Mouse (Mus musculus): ENCODE measurements around the gene Megf11.
"Not testable (repeated sequence)": the region's sequence is repeated elsewhere in the genome, so short reads cannot be mapped to it uniquely, and the experiment has no call there.

Gene Megf11

DNA sequence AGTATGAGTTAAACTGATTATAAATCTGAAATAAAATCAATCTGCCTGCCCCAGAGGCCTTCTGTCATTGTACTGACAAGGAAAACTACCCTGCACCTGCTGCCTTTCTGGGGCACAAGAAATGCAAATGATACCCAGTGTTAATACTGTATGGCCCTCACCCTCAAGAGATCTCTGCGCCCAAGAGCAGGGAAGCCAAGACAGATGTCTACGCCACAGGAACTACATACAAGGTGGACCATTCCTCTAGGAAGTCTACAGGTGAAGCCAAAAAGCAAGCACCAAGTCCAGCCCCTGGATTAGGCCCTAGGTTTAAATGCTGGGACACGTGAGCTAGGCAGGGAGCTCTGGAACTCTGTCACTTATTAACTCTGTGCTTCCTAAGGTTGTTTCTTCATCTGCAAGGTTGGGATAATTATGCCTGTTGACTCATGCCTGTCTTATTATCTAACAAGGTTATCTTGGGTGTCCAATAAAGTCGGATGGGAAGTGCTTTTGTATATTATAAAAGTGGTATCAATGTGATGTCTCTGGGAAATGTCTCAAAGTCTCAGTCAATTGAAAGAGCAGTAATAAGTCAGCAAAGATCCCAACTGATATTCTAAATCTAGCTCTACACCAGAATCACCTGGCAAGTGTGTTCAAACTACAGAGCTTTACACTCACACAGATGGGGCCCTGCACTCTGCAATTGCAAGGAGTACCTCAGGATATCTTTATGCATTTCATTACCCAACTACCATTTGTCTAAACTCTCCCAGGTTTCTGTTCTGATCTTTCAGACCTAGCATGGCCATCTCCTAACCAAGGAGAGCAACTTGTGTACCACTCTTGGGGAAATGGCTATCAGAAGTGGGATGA, 315.3 kb downstream of the Megf11 start:
- no peak for DNase-seq (ENCODE audit: low spot score in 2 of 2)

- DNase-seq (ENCODE audit: low spot score in 2 of 2), result no peak
These were observed 316.2 kb downstream of the Megf11 start for GRCm38 (mm10) chr9:64701651-64702050.

DNA sequence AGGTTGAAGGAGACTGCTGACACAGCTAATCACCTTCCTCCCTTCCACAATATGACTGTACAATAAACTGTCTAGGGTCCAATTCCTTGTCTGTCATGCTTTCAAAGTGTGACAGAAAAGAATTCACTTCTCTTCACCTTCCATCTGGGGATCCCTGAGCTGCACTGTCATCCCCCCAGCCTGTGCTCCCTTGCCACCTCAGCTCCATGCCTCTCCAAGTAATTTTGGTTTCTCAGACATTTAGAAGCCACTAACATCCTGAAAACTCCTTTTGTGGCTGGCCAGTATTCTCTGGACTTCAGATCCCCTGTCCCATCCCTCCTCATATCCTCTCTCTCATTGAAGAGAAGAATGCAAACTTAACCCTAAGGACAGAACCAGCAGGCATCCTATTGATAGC, 317.0 kb downstream of the Megf11 start:
- no peak for DNase-seq (ENCODE audit: low spot score in 2 of 2)

DNA sequence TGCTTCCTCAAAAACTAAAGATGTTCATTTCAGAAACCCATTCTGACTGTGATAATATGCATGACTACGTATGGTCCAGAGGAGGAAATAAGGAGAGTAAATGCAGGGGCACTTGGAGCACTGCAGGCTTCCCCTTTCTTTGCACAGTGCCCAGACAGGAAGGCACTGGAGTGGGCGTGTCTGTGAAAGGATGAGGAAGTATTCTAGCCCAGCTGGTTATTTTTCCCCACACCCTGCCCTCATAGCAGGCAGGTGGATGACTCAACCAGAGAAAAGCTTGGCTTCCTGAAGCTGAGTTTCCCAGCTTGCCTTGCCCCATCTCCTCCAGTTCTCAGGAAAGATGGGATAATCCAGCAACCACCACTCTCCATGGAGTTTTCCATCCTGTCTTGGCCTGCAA, 317.5 kb downstream of the Megf11 start:
- peak in 1 of 2 experiments; percentile 8 for DNase-seq (ENCODE audit: low spot score in 2 of 2)

DNA sequence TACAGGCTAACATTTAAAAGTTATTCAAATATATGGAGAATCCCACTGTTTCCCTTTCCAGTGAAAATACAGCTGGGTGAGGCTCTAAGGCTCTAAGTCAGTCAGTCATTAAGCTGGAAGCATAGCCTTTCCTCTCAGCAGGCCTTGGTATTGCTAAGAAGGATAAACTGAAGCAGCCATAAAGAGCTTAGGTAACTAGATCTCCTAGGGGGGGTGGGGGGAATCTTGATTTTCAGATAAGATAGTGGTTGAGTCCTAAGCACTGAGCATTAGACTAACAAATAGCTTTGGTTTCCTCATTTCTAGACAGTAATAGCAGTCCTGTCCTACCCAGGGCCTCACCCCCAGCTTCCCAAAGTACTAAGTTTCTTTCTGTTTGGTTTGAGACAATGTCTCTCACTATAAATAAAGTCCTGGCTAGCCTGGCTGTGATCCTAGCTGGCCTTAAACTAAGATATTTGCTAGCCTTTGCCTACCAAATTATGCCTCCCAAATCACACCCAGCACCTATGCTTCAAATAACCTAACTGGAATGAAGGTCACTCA, 318.1 kb downstream of the Megf11 start:
- no peak for DNase-seq (ENCODE audit: low spot score in 2 of 2)

GRCm38 (mm10) chr9:64704073-64704840, 318.8 kb downstream of the Megf11 start:
- no peak for DNase-seq (ENCODE audit: low spot score in 2 of 2)

DNA sequence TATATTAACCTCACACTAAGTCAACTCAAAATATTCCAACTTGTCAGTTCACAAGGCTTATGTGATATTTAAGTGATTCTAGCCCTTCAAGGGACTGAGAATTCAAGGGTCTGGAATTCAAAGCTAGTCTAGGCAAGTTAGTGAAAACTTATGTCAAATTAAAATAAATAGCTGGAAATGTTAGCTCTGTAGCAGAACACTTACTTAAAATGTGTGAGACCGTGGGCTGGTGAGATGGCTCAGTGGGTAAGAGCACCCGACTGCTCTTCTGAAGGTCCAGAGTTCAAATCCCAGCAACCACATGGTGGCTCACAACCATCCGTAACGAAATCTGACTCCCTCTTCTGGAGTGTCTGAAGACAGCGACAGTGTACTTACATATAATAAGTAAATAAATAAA, 324.9 kb downstream of the Megf11 start:
- not testable (repeated sequence) for DNase-seq (ENCODE audit: low spot score in 2 of 2)

DNA sequence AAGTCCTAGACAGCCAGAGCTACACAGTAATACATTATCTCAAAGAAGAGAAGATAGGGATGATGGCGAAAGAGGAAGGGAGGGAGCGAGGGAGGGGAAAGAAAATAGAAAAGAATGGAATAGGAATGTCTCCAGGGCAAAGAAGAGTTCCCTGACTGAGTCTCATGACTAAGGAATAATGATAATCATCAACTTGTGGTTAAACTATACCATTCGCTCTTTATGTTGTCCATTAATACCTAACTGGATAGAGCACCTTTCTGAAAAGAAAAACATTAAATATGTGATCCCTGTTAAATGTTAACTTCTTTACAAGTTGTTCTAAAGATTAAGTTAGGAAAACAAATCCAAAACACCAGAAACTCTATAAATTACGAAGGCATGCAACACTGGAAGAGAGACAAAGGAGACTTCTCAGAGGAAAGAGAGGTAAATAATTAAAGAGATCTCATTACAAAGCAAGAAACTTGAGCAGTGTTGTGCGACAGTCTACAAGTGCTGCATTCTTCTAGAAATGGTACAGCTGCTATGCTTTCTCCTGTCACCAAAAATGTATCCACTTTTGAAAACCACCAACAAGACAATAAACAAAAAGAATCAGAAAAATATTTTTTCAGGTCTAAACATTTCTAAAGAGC, 334.2 kb downstream of the Megf11 start:
- no peak for DNase-seq (ENCODE audit: low spot score in 2 of 2)

GRCm38 (mm10) chr9:64726454-64726853, 341.0 kb downstream of the Megf11 start:
- DNase-seq (ENCODE audit: low spot score in 2 of 2), result no peak

GRCm38 (mm10) chr9:64731029-64731560, 345.7 kb downstream of the Megf11 start:
- no peak for DNase-seq (ENCODE audit: low spot score in 2 of 2)

GRCm38 (mm10) chr9:64734166-64734565, 348.7 kb downstream of the Megf11 start:
- DNase-seq (ENCODE audit: low spot score in 2 of 2), result no peak

- DNase-seq (ENCODE audit: low spot score in 2 of 2), result not testable (repeated sequence)
These were observed 349.6 kb downstream of the Megf11 start for GRCm38 (mm10) chr9:64734992-64735391.

DNA sequence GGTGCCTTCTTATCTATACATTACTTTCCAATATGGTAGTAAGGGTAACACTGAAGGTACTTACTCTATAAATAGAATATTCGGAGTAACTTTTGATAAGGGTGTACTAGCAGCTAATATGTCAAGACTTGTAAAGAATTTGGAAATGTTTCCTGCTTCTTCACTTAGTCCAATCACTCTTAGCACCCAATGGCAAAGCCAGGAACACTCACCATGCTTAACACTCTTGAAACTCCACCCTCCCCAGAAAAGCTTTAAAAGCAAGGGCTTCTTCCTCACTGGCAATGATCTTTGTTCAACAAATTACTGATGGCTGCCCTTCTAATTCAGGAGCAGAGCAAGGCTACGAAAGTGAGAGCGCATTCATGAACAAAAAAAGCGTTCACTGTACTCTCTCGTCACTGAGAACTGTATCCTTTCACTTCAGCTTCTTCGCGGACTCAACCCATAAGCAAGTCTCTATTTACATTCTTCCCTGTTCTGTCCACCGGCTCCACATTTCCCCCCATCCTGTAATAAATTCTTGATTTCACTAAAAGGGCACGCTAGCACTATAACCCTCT, 350.7 kb downstream of the Megf11 start:
- no peak for DNase-seq (ENCODE audit: low spot score in 2 of 2)

DNA sequence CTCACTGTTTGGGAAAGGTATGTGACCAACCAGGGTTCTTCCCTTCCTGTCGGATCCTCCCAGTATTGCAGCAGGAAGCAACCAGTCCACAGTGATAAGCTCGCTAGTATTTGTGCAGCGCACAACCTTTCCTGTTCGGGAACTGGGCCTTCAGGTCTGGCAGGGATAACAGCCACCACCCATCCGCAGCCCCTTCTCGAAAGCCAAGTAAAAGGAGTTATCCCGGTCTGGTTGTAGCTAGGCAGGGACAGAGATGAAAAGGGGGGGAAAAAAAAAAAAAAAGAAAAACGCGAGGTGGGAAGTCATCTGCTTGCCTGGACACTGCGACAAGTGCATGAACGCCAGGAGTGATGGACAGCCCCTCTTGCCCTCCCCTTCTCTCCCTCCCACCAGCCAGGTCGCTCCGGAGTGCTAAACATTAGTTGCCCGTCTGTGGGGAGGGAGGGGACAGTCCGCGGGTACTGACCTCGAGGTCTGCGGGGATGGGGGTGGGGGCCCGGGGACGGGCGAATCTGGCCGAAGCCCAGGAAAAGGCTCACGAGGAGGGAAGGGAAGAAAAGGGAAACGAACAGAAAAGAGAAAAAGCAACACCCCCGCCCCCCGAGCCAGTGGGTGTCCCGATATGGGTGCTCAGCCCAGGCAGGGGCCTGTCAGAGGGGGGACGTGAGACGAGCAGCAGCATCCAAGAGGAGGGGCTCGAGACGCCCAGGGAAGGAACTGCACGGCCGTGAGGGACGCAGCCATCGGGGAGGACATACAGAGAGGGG, 351.4 kb downstream of the Megf11 start:
- peak; percentile 18 to 33 for DNase-seq (ENCODE audit: low spot score in 2 of 2)

GRCm38 (mm10) chr9:64737406-64738201, 352.2 kb downstream of the Megf11 start, which contains the start of gene Rab11a:
Gene Rab11a (minus strand): TSS chr9:64737758.
- peak; percentile 91 to 95 for DNase-seq (ENCODE audit: low spot score in 2 of 2)

- no peak for DNase-seq (ENCODE audit: low spot score in 2 of 2)
These were observed 353.6 kb downstream of the Megf11 start for GRCm38 (mm10) chr9:64739001-64739400.

- no peak for DNase-seq (ENCODE audit: low spot score in 2 of 2)
These were observed 357.0 kb downstream of the Megf11 start for GRCm38 (mm10) chr9:64742453-64742852.

- no peak for DNase-seq (ENCODE audit: low spot score in 2 of 2)
These were observed 362.3 kb downstream of the Megf11 start for GRCm38 (mm10) chr9:64747735-64748134.

DNA sequence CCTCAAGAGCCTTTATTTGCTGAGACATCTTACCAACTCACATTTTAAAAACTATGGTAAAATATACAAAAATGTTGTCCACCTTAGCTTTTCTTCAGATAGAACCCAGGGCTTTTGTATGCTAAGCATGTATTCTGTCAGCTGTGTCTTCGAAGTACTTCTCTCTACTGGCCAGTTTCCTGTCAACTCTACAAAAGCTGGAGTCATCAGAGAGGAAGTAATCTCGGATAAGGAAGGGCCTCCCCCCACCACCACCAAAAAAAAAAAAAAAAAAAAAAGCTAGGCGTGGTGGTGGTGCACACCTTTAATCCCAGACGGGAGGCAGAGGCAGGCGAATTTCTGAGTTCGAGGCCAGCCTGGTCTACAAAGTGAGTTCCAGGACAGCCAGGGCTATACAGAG, 363.9 kb downstream of the Megf11 start:
- DNase-seq (ENCODE audit: low spot score in 2 of 2), result no peak

GRCm38 (mm10) chr9:64752575-64752974, 367.1 kb downstream of the Megf11 start:
- DNase-seq (ENCODE audit: low spot score in 2 of 2), result no peak
